8 mouse cellular contexts compared by ENCODE assay signal in genomic region chr8:119345029-119345682, GRCm38 (mm10). TPM values are rescaled to one million over a fixed set of nuclear protein-coding genes. Genes with fewer than 3 reads are reported as not detected.
A peak's percentile ranks its signal among the peaks of the same experiment; 100 is the strongest.
DNase-seq lines count a peak whose midpoint lies in the region; ATAC-seq and TF ChIP-seq lines count a peak whose summit lies in the region.

No protein-coding gene starts in this region.

- peak overlapping the region; percentile 81 for H3K4me3 ChIP-seq in spleen, adult 2 months (ENCODE audit: extremely low read depth, insufficient read depth, insufficient read length)
- H3K4me3 ChIP-seq in hindbrain, embryonic 10.5 days: peak overlapping the region; percentile 90
- peak overlapping the region; percentile 96 for H3K4me3 ChIP-seq in liver, postnatal 0 days (ENCODE audit: low read depth, low read length)

- 0 out of 2 replicates have a peak, but pooled peaks cover 2% of the 10 kb centered on the region for H3K9me3 ChIP-seq in hindbrain, embryonic 10.5 days
- 0 out of 2 replicates have a peak, but pooled peaks cover 5% of the 10 kb centered on the region for H3K9me3 ChIP-seq in liver, postnatal 0 days (ENCODE audit: low read length)

- no peak overlapping the region for H3K27ac ChIP-seq in spleen, adult 2 months (ENCODE audit: insufficient read depth, low read length)
- H3K27ac ChIP-seq in hindbrain, embryonic 10.5 days: peak overlapping the region; percentile 90
- H3K27ac ChIP-seq in liver, postnatal 0 days (ENCODE audit: low read depth): peak overlapping the region; percentile 73

- ATAC-seq in liver, postnatal 0 days: no peak

- TF ChIP-seq EP300 in liver, postnatal 0 days (IDR thresholded peaks at IDR 0.05; ENCODE audit: low read depth): no peak

- DNase-seq in adrenal gland, postnatal 14 days: peak; percentile 26
- DNase-seq in adrenal gland, adult 2 months: no peak
- DNase-seq in spleen, adult 2 months (ENCODE audit: low read depth in 1 of 2, low spot score in 2 of 2): no peak
- no peak for DNase-seq in spleen, postnatal 4 days (ENCODE audit: low spot score in 2 of 2)
- DNase-seq in hindbrain, embryonic 10.5 days (ENCODE audit: low spot score): no peak
- DNase-seq in liver, postnatal 0 days: peak; percentile 23
- DNase-seq in ovary, postnatal 14 days (ENCODE audit: low spot score): no peak
- DNase-seq in gastrocnemius, adult 18-20 months (ENCODE audit: low spot score): no peak

- TF ChIP-seq CTCF in spleen, adult 2 months (IDR thresholded peaks at IDR 0.05; ENCODE audit: extremely low read depth, insufficient read depth, insufficient read length, insufficient replicate concordance): no peak
- peak; percentile 11; the same call in 1 of the 2 replicates for TF ChIP-seq CTCF in liver, postnatal 0 days (IDR thresholded peaks at IDR 0.05; ENCODE audit: low read depth)

- peak overlapping the region; percentile 93 for H3K4me2 ChIP-seq in liver, postnatal 0 days (ENCODE audit: low read depth, low read length)

- H3K4me1 ChIP-seq in spleen, adult 2 months (ENCODE audit: control insufficient read depth, insufficient read depth, insufficient read length): peaks cover 13% of the 10 kb centered on the region; the same call in 1 of the 2 replicates
- H3K4me1 ChIP-seq in hindbrain, embryonic 10.5 days (replicated peaks): peaks cover 8% of the 10 kb centered on the region
- peaks cover 9% of the 10 kb centered on the region for H3K4me1 ChIP-seq in liver, postnatal 0 days (ENCODE audit: insufficient read depth)

- H3K9ac ChIP-seq in liver, postnatal 0 days (replicated peaks): peak overlapping the region; percentile 97

- no peak for TF ChIP-seq POLR2A in spleen, adult 2 months (IDR thresholded peaks at IDR 0.05; ENCODE audit: low read depth, low read length)

- 29% methylated on average over 22 of the region's 22 CpGs for WGBS in spleen, adult 2 months
- 60% methylated on average over 22 of the region's 22 CpGs for WGBS in hindbrain, embryonic 10.5 days
- WGBS in liver, postnatal 0 days (ENCODE audit: insufficient replicate concordance): 40% methylated on average over 22 of the region's 22 CpGs

- no peaks in the 10 kb centered on the region for H3K27me3 ChIP-seq in spleen, adult 2 months (ENCODE audit: control insufficient read depth, insufficient read depth, low read length)
- peaks cover 13% of the 10 kb centered on the region for H3K27me3 ChIP-seq in hindbrain, embryonic 10.5 days (ENCODE audit: insufficient read depth, poor library complexity, severe bottlenecking)
- H3K27me3 ChIP-seq in liver, postnatal 0 days (ENCODE audit: insufficient read depth, low read length): no peaks in the 10 kb centered on the region

- peaks cover 19% of the 10 kb centered on the region for H3K36me3 ChIP-seq in spleen, adult 2 months (ENCODE audit: control insufficient read depth, insufficient read depth, low read length)
- peaks cover 37% of the 10 kb centered on the region for H3K36me3 ChIP-seq in hindbrain, embryonic 10.5 days
- H3K36me3 ChIP-seq in liver, postnatal 0 days (replicated peaks; ENCODE audit: insufficient read depth, low read length): peaks cover 31% of the 10 kb centered on the region

RNA-seq across cellular contexts. Expression of gene Hsbp1, which starts 0.9 kb away (rescaled TPM):
- 160 and 163 TPM in 2 replicates for total RNA-seq in adrenal gland, postnatal 14 days (2021)
- 100 to 1,000 TPM; 215 to 223 TPM for total RNA-seq in adrenal gland, adult 2 months (2021)
- polyA plus RNA-seq in adrenal gland, adult 2 months (2012; rRNA removed): 33.1 and 38.3 TPM in 2 replicates
- 39.1 and 57.8 TPM in 2 replicates for polyA plus RNA-seq in spleen, adult 2 months (2012; rRNA removed)
- polyA plus RNA-seq in hindbrain, embryonic 10.5 days (2016; fragmentation: Nextera tagmentation; extraction: Ambion mirVana): 280 and 364 TPM in 2 replicates
- polyA plus RNA-seq in liver, postnatal 0 days (2015; fragmentation: Nextera tagmentation; extraction: Ambion mirVana): 101 and 104 TPM in 2 replicates
- total RNA-seq in gastrocnemius, adult 18-20 months (2021): 100 to 1,000 TPM; 144 to 149 TPM

RNA-seq across cellular contexts. Expression of gene Mlycd, which starts 49.5 kb away (rescaled TPM):
- 58.0 and 66.5 TPM in 2 replicates for total RNA-seq in adrenal gland, postnatal 14 days (2021)
- total RNA-seq in adrenal gland, adult 2 months (2021): 10 to 100 TPM; 41.8 to 69.4 TPM
- 110 and 118 TPM in 2 replicates for polyA plus RNA-seq in adrenal gland, adult 2 months (2012; rRNA removed)
- 17.8 and 23.6 TPM in 2 replicates for polyA plus RNA-seq in spleen, adult 2 months (2012; rRNA removed)
- polyA plus RNA-seq in hindbrain, embryonic 10.5 days (2016; fragmentation: Nextera tagmentation; extraction: Ambion mirVana): 11.5 and 13.5 TPM in 2 replicates
- 37.0 and 44.4 TPM in 2 replicates for polyA plus RNA-seq in liver, postnatal 0 days (2015; fragmentation: Nextera tagmentation; extraction: Ambion mirVana)
- 10 to 100 TPM; 75.0 to 87.3 TPM for total RNA-seq in gastrocnemius, adult 18-20 months (2021)

Comparison
In these comparisons a context has a peak if more than half of its experiments do, and no peak if none do; other contexts are left out.
1. DNase-seq: peak in adrenal gland, postnatal 14 days (single experiment) and liver, postnatal 0 days (single experiment); none in adrenal gland, adult 2 months (single experiment), spleen, adult 2 months (0 of 2), spleen, postnatal 4 days (0 of 2), hindbrain, embryonic 10.5 days (single experiment), ovary, postnatal 14 days (single experiment) and gastrocnemius, adult 18-20 months (single experiment).
2. Peak in every context shown above with its lines, with median percentiles within 50 percentile points of each other: H3K4me3 ChIP-seq.